Mouse (Mus musculus) thymus, adult 2 months (tissue): ENCODE results near the gene Ensa.

Experiments used
- CTCF ChIP-seq: fragments of 200-500 bp; IDR thresholded peaks from 2 replicates; pipeline ENCODE4 v1.5.1; 2012; ENCODE audit warnings: mild to moderate bottlenecking, control low read depth, low read length, moderate library complexity, borderline replicate concordance; ENCODE audit not compliant: control insufficient read depth, poor library complexity, insufficient read depth; ENCODE audit errors: extremely low read depth
- POLR2A ChIP-seq: fragments of 200-500 bp; IDR thresholded peaks from 2 replicates; pipeline ENCODE4 v1.6.1; 2012; ENCODE audit warnings: mild to moderate bottlenecking, low read length, control low read depth, moderate library complexity; ENCODE audit not compliant: control insufficient read depth, poor library complexity, insufficient read depth; ENCODE audit errors: extremely low read depth

DNA sequence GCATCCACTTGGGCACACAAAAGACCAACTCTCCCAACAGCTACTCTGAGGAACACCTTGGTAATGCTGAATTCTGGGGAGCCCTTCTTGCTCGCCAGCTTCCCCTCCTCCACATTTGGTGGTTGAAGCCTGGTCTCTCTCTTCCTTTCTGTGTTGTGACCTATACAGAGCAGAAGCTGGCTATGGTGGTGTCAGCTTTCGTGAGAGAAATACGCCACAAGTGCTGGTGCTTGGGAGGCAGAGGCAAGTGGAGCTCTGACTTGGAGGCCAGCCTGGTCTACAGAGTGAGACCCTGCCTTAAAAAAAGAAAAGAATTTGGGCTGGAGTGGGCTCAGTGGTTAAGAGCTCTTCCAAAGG is 44.5 kb downstream of the Ensa start:
- TF ChIP-seq CTCF (no peak), POLR2A (no peak)
